Mouse (Mus musculus) CD4-positive naive resting alpha-beta T cell, adult 57 days (primary cell): ENCODE measurements around the gene Gm21854. TPM values are rescaled to one million over a fixed set of nuclear protein-coding genes. Genes with fewer than 3 reads are reported as not detected.

Experiments used
- total RNA-seq: library from RNA; stranded (reverse); gene quantifications from one replicate; pipeline ENCODE4 v1.2.4, GENCODE M21; 2023

Gene Gm21854
- not detected for total RNA-seq

DNA sequence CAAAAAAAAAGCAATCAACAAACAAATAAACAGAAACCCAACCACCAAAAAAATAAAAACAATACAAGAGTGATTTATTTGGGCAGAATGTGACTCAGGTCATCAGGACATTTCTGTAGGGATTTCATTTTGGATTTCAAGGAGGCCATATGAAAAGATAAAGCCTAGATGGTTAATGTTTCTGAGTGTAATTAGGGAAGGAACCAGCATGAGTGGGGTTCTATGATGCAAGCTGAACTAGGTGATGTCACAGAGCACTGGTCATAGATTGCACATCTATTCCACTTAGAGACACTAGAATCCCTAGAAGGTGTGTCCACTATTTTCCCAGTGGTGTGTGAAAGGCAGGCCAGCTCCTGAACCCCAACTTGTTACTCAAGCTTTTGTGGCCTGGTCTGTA, at the start of gene Gm21854:
Gene Gm21854, plus strand, starts transcription at position 301 of the 400 bp plus-strand sequence.

Other genes with a start within 250 kb of the Gm21854 start
- gene Gm20914, start 69.0 kb downstream of the Gm21854 start, total RNA-seq = not detected
- not detected for gene Gm28171, start 136.4 kb downstream of the Gm21854 start, total RNA-seq